Mouse (Mus musculus) thymus, adult 2 months (tissue): ENCODE data around the gene Slco3a1.

Source experiments
- CTCF ChIP-seq: fragments of 200-500 bp; IDR thresholded peaks from 2 replicates; pipeline ENCODE4 v1.5.1; 2012; ENCODE audit warnings: mild to moderate bottlenecking, control low read depth, low read length, moderate library complexity, borderline replicate concordance; ENCODE audit not compliant: control insufficient read depth, poor library complexity, insufficient read depth; ENCODE audit errors: extremely low read depth
- POLR2A ChIP-seq: fragments of 200-500 bp; IDR thresholded peaks from 2 replicates; pipeline ENCODE4 v1.6.1; 2012; ENCODE audit warnings: mild to moderate bottlenecking, low read length, control low read depth, moderate library complexity; ENCODE audit not compliant: control insufficient read depth, poor library complexity, insufficient read depth; ENCODE audit errors: extremely low read depth

GRCm38 (mm10) chr7:74461736-74462135 lies 92.8 kb downstream of the Slco3a1 start:
- TF ChIP-seq POLR2A (no peak), CTCF (no peak)
